Mouse (Mus musculus): ENCODE measurements at regions not wholly inside any gene's neighbourhood (a gene's known extent, or its start where the extent isn't known, plus 50 kb on each side); places are given as distances from the start of the nearest gene placed in this dataset.

DNA sequence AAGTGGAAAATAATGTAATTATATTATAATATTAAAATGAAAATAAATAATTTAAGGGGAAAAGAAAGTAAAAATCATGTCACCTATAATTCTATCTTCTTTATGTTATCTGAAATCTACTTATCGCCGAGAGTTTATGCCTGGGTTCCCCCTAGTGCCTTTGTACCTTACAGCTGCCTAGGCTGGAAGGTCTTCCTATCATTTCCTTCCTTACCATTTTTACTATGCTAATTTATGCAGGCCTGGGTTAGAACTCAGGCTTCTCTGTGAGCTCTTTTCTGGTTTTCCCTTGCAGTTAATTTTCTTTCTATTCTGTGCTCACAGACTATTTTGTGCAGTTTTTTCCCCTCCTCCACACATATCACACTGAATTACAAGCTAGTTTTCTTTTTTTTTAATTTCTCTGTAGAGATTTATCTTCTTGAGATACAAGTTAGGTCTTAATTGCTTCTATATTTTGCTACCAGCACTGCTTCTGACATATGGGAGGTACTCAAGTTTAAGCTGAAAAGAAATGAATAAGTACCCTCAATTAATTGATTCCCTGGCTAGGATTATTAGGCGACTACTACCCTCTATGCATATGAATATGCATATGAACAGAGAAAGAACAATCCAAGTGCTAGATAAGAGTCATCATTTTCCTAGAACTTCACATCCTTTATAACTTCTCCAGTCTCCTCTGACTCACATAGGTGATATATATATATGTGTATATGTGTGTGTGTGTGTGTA, 724.0 kb upstream of the Chordc1 start:
- TF ChIP-seq POLR2A (IDR thresholded peaks at IDR 0.05; ENCODE audit: low read depth, low read length), result no peak
- no peak for TF ChIP-seq CTCF (conservative IDR thresholded peaks at IDR 0.05; ENCODE audit: insufficient read depth, insufficient read length, low read depth, low read length)
